Mouse (Mus musculus) left cerebral cortex, adult 8-10 months (tissue): ENCODE measurements at regions not wholly inside any gene's neighbourhood (a gene's known extent, or its start where the extent isn't known, plus 50 kb on each side); places are given as distances from the start of the nearest gene placed in this dataset.
A peak's percentile ranks its signal among the peaks of the same experiment; 100 is the strongest.

ENCODE experiments used
- DNase-seq, 2 experiments: peaks; one replicate each; pipeline ENCODE4 v3.0.0; 2022; ENCODE audit warnings: low spot score in 2 of 2

DNA sequence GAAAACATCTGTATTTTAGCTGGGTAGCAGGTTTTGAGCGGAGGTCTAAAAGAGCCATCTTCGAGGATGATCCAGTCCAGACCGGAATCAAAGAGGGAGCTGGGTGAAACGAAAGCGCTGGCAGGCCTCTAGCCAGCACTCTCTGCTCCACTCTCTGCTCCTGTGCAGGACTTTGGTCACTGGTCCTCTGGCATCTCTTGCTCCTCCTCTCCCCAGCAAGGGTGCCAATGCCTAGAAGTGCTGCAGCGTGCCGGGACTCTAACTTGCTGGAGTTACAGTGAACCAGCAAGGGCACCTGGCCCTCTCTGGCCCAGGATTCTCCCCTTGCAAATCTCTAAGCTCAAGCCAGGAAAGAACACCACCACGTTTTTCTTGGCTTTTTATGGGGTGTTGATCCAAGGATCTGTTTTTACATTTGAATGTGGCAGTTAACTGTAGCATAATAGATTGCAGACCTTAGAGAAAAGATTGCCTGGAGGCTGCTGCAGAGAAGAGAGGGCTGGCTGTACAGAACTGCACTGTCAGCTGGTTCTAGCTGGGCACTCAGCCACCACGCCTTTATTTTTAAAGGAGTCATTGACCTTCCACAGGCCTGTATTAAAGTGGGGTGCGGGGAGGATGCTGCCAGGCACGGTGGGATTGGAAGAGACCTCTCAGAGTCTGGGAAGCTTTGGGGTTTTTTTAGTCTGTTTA, 101.1 kb upstream of the Sesn3 start:
- DNase-seq: peak; percentile 18 to 37

DNA sequence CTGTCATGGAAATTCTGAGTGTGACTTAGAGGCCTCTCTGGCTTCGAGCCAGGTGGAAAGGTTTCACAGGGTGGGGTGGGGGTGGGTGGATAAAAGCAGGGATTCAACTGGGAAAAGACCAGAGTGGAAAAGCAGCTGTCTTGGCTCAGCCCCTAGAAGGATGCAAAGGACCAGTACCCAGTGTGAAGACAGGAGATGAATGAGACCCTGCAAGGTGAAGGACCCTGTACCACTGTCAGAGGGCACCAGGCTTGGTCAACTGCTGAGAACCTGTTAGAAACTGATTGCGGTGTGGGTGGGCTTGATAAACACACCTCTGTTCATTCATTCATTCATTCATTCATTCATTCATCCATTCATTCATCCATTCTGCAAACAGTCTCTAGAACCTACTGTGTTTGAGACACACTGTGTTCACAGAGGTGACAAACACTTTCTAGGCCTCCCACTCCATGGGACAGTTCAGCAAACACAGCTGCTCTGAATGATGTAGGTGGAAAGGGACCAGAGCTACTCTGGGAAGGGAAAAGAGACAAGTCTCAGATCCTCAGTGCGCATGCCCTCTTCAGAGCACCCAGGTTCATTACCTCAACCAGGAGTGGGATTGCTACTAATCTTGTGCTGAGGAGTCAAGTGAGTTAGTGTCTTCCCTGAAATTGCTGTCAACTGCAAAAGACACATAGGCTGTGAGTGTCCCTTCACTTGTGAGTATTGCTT, 100.4 kb upstream of the Sesn3 start:
- DNase-seq: peak in 1 of 2 experiments; percentile 10

DNA sequence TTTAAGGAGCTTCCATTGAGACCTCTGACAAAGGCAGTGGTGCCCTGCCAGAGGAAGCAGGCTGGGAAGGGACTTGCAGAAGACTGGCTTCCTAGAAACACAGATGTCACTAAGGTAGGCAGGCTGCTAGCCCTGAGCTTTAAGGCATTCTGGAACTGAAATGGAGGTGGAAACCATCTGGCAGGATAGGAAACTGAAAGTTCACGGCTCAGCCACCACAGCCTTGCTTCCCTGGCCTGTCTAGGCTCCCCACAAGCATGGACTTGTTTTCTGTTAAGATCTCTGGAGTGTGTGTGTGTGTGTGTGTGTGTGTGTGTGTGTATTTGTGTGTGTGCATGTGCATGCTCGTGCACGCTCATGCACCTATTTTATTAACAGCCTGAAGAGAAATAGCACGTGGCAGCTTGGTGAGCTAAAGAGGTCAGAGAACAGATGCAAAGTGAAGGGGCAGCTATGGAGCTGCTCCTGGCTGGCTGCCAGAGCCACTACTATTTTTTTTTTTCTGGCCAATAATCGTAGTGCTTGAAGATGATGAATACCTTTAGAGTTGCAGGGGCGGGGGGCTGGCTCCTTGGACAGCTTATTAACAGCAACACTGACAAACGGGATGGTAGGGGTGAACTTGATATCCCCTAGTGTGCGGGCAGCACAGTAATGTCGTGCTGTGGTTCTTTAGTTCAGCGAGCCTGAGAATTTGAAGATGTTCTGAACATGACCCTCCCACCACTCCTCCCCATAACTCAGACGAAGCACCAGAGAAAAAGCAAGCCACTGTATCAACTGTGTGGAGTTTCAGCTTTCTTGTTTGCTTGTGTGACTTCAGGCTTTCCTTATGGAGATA, 99.6 kb upstream of the Sesn3 start:
- peak; percentile 18 to 32 for DNase-seq

DNA sequence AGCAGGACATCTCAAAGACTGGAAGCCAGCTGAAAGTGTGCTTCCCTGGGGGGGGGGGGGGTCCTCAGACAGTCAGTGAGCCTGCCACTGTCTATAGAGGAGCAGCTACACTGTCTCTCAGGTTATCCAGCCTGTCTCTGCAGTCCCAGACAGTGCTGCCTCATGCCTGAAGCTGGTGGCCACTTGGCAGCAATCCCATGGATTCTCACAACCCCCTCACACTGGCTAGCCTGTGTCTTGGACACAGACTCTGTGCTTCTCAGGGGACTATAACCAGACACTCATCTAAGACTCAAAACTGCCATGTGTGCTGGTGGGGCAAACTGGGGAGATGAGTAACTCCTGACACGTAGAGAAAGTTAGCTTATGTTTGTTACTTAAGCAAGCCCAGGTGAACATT, 95.1 kb upstream of the Sesn3 start:
- DNase-seq: no peak

DNA sequence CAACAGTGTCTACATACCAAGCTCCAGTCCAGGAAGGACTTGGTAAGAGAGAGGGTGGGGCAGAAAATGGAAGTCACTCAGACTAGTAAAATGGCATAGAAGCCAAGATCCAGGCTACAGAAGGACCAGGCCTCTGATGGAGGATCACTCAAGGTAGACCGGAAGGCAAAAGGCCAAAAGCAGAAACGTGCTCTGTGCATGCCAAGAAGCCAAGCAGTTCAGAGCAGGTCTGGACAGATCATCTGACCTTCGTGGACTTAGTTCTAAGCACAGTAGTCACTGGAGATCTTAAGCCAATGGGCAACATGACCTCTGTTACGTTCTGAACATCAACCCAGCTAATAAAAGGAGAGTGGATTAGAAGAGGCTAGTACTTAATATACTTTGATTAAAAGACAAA, 90.6 kb upstream of the Sesn3 start:
- no peak for DNase-seq

DNA sequence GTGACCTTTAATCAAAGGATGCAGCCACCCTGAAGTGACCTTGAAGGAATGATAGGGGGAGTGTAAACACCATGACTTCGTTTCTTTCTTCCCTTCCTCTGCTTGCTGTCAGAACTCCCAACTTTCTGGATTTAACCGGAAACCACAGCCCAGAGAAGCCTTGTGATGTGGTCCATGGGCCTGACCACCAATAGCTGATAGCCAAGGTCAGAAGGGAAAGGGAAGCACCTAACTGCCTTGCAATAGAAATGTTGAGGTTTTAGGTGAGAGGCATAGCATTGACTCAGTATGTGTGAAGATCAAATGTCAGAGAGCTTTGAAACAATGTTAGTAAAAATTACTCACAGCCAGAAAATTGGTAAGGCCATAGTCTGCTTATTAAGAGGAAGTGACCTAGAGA, 89.2 kb upstream of the Sesn3 start:
- no peak for DNase-seq

DNA sequence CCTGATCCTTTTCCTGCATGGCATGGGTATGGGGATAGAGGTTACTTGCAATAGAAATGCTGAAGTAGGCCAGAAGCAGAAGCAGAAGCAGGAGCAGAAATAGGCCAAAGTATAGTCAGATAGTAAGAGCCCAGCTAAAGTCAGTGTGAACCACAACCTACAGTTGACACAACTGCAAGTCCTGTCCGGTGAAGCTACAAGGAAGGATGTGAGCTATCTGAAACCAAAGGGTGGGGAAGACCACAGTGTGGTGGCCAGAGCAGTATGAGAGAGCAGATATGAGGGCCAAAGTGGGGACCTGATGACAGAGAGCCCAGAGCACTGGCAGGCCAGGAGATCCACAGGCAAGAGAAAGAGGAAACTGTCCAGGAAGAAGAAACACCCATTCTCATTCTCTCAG, 87.1 kb upstream of the Sesn3 start:
- DNase-seq: no peak

DNA sequence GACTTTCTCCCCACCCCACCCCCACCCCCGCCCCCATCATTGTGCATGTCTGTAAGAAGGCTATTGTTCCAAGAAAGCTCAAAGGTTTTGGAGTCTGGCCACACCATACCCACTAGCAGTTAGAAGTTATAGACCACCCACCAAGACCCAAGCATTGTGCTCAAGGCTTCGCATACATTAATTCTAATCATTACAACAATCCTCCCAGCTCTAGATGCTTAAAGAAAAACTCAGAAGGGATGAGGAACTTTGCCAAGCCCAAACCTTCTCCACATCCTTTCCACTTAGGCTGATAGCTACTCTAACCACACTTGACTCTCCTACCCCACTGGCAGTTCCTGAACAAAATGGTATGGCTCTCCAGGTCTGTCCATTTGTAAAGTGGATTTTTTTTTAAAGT, 86.4 kb upstream of the Sesn3 start:
- DNase-seq: no peak

DNA sequence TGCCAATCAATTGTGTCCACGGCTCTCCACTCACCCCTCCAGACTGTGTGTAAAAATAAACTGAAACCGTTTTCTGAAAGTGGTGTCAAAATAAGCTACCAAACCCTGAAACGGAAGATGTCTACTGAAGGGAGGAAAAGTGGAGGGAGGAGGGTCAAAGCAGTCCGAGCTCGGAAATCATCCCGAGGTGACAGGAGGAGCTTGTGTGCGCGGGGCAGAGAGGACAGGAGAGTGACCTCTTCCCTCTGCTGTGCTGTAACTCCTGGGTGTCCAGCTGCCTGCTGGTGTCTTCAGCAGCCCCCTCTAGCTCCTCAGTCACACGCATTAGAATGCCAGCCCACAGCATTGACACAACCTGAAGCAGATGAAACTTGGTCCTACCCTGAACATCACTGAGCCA, 84.2 kb upstream of the Sesn3 start:
- no peak for DNase-seq

DNA sequence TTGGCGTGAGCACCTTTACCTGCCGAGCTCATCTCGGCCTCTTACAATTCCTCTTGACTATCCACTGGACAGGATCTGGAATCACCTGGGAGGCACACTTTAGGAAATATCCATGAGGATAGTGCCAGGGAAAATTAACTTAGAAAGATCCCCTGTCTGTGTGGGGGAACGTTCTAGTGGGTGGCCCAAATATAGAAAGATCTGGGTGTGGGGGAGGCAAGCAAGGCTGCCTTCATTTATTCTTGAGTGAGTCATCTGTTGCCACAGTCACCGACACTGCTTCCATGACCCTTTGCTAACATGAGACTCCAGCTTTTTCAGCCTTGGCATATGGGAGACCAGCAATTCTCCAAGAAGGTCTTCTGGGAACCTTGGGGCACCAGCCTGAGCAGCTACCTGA, 80.1 kb upstream of the Sesn3 start:
- DNase-seq: peak in 1 of 2 experiments; percentile 46

DNA sequence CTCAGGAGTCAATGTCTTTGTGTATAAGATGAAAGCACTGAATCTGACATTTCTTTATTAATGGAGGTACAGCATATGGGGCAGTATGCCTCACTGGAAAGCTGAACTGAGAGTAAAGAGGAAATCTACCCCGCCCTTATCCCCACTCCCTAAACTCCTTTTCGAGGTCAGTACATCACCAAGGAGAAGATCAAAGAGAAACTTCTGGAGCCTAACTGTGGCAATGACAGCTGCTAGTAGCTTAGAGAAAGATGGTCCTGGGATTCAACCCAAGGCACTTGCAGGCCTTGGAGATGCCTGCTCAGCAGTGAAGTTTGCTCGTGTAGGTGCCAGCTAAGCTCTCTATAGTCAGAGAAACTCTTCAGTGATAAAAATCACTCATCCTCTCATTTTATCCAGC, 75.8 kb upstream of the Sesn3 start:
- no peak for DNase-seq

DNA sequence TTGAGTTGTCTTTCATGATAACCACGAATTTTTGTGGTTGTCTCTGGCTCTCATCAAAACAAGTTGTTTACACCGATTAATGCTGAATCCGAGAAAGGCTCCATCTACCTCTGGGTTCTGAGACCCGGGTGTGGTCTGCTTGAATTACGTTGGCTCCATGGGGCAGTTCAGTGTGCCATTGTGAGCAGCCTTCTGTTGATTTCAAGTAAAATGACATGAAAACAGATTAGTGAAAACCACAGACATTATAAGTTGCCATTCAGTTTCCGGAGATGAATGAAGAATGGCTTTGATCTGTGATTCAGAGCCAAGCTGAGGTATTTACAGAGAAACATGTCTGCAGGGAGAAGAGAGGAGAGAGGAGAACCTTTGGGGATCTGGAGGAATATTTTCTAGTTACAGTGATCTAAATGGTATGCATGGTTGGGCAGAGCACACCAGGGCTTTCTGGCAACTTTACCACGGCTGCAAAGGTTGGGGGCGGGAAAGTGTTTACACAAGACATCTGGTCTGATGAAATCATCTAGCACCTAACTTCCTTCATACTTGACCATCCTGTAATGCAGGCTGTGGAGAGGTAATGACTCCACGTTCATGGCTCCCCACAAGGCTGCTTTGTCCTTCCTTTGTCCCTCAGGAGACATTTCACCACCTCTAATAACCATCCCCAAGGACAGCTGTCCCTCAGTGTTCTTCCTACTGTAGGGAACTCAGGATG, 74.7 kb upstream of the Sesn3 start:
- DNase-seq: no peak

DNA sequence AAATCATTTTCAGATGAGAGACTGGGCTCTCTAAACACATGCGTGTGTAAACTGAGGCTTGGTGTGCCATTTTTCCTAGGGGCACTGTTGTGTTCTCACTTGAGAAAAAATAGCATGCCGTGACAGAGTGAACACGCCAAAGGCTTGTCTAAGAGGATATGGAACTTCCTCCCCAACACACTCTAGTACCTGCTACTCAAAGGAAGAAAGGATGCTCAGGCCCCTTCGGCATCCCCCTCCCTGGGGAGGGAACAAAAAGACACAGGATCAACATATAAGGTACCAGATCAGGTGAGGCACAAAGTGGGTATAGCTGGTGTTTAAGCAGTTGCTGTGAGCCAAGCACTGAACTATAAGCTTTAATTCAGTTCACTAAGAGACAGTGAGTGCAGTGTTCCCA, 74.0 kb upstream of the Sesn3 start:
- DNase-seq: no peak

DNA sequence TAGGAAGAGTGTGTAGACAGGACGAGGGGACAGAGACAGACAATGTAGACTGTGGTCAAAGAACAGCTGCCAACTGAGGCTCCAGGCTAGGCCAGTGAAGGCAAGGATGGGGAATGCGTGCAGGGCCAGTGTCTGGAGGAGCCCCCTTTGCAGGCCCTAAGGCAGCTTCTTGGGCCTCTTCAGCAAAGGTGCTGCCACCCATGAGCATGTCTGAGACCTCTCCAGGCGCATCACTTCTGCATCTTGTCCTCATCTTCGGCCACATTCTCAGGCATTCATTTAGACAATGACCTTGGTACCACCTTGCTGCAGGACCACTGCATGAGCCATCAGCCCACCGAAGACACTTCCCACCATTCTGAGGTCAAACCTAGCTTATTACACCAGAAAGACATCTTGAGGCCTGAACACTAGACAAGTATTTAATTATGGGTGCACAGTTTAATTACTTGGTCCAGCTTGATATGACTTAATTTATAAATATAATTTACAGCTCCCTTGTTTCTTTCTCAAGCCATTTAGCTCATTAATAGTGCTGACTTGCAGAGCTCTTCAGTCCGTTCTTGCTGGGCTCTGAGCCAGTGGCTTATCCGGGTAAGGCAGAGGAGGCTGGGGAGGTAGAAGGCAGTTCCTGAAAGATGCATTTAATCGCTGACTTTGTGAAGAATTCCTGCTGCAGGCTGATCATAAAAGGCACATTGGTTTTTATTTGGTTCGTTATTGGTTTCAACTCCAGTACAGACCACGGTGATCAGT, 72.1 kb upstream of the Sesn3 start:
- no peak for DNase-seq

DNA sequence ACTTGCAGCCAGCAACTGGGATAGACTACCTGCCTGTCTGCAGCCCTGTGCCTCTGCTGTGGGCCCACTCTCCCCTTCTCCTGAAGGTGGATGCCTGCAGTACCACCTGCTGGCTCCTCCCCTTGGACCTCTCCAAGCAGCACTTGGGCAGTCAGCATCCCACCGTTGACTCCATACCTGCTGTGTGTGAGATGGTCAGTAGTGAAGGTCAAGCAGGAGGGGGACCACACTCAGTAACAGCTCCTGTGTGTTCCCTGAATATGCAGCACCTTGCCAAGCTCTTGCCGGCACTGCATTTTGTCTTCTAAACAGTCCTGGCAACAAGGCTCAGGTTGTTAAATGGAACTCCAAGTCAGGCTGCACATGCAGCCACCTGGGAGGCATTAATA, 71.6 kb upstream of the Sesn3 start:
- DNase-seq: no peak

DNA sequence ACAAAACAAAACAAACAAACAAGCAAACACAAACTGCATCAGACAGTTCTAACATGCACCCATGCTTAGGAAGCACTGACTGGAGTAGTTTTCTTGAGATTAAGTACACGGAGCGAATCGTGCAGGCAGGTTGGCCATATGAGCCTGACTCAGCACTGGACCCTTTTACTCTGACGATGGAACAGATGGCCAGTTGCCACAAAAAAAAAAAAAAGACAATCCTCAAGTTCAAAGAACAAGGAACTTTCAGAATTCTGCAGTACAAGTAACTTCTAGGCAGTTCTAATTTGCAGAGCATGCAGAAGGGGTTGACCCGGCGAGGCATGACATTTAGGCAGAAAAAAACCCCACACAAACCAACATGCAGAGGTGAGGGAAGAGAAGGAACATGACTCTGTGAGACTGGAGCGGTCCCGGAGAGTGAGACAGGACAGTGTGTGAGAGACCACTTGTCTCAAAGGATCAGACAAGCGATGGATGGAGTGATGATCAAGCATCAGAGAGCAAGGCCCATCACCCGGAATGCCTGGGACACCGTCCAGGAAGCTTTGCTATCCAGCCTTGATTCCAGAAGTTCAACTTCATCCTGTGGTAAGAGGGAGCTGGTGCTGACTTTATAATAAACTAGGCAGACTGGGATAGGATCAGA, 71.0 kb upstream of the Sesn3 start:
- no peak for DNase-seq

DNA sequence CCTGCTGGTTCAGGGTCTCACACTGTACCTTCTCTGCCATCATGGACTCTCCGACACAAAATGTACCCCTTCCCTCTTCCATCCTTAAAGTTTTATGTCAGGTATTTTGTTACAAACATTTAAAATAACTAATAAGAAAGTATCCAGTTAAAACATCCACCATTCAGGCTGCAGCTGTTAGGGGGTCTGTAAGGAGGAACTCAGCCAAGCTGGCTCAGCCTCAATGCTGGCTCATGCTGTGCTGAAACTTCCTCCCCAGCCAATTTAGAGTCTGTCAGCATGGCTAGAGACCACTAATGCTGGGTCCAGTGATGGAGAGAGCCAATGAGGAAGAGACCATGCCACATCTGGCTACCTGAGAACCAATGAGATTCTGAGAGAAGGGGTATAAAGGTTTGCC, 70.0 kb upstream of the Sesn3 start:
- no peak for DNase-seq

DNA sequence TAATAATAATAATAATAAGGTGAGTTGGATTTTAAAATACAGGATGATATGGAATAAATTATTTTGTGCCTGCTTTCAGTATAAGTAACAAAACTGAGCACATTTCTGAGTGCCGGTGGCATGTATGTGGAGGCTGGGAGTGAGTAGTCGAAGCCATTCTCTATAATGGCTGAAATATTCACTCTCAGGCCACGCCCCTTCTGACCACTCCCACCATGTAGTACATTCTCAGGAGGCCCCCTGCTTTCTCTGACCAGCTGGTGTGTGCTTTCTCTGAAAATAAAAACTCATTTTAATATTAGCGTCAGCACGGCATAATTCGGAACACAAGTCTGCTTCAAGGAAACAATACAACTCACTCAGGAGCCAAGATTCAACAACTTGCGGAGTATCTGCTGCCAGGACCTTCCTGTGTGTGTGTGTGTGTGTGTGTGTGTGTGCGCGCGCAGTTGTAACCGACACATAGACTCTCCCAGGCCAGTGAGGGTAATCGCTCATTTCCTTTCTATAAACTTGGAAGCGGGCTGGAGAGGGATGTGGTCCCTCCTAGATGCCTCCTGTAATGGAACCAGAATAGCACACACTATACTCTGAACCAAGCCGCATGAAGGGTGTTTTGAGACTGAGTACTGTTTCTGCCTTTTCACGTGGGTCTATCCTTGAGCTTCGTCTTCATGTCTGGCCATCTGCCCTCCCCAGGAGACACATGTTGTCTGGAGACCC, 67.9 kb upstream of the Sesn3 start:
- no peak for DNase-seq

DNA sequence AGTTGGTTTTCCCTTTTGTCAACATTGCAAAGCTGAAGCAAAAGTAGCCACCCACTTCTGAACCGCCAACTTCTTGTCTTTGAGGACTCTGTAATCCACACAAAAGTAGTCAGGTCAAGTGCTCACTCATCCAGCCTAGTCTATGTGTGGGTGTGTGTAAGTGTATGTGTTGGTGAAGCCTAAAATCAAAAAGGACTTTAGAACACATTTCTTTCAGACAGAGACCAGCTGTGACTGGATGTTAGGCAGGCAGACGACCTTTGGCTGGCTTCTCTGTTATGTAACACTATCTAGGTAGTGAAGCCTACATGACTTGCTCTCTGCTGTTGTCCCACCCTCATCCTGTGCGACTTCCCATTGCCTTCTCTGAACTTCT, 67.3 kb upstream of the Sesn3 start:
- DNase-seq: peak in 1 of 2 experiments; percentile 50

DNA sequence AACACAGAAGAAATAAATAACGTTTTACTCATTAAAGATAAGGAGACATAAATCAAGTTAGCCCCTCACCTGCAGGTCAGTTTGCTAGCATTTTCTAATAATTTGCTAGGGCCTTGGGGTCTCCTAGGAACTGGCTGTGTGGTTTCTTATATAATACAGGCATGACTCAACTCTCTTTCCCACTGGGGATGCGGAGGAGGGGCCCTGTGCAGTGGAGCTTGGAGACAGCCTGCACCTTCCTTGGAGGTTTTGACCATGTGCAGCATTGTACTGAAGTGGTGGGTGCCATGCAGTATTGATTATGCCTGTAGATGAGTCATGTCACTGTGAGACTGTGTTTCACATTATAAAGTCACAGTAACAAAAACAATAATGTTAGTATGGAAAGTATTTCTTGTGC, 61.6 kb upstream of the Sesn3 start:
- DNase-seq: peak in 1 of 2 experiments; percentile 53
